Mouse (Mus musculus) liver, adult 2 months (tissue): ENCODE results near the gene Rspry1. TPM values are rescaled to one million over a fixed set of nuclear protein-coding genes. Genes with fewer than 3 reads are reported as not detected.

Experiments
- DNase-seq: peaks from one replicate; pipeline ENCODE4 v3.0.0-alpha.2; 2011; ENCODE audit warnings: low read depth, low spot score; ENCODE audit errors: extremely low read depth
- H3K27ac ChIP-seq: fragments of 200-500 bp; replicated peaks from 2 replicates; pipeline ENCODE4 v1.5.1; 2012; ENCODE audit warnings: low read depth, mild to moderate bottlenecking, control low read depth, inconsistent platforms, low read length; ENCODE audit not compliant: insufficient read depth
- H3K27me3 ChIP-seq: fragments of 200-500 bp; 2 replicates; pipeline ENCODE4 v1.6.1; 2012; ENCODE audit warnings: mild to moderate bottlenecking, moderate library complexity, low read length, inconsistent platforms; ENCODE audit not compliant: control insufficient read depth, insufficient read depth
- H3K36me3 ChIP-seq: fragments of 200-500 bp; 2 replicates; pipeline ENCODE4 v1.6.1; 2012; ENCODE audit warnings: low read length, inconsistent platforms; ENCODE audit not compliant: control insufficient read depth, insufficient read depth
- H3K4me1 ChIP-seq: fragments of 200-500 bp; 2 replicates; pipeline ENCODE4 v1.6.1; 2011; ENCODE audit warnings: low read length; ENCODE audit not compliant: control insufficient read depth, insufficient read depth
- H3K4me3 ChIP-seq: fragments of 200-500 bp; 2 replicates; pipeline ENCODE4 v1.5.1; 2011; ENCODE audit warnings: low read depth, mild to moderate bottlenecking, control low read depth, low read length, moderate library complexity; ENCODE audit not compliant: insufficient read depth
- H3K79me2 ChIP-seq: fragments of 200-500 bp; 2 replicates; pipeline ENCODE4 v1.6.1; 2012; ENCODE audit warnings: inconsistent platforms, mild to moderate bottlenecking, low read length, moderate library complexity; ENCODE audit not compliant: control insufficient read depth, insufficient read depth
- H3K9ac ChIP-seq: fragments of 200-500 bp; 2 replicates; pipeline ENCODE4 v1.6.1; 2012; ENCODE audit warnings: low read depth, mild to moderate bottlenecking, control low read depth, inconsistent platforms, low read length
- CTCF ChIP-seq: fragments of 200-500 bp; IDR thresholded peaks from 2 replicates; pipeline ENCODE4 v1.5.1; 2011; ENCODE audit warnings: low read depth, low read length, control low read depth
- POLR2A ChIP-seq: fragments of 200-500 bp; IDR thresholded peaks from 2 replicates; pipeline ENCODE4 v1.6.1; 2011; ENCODE audit warnings: low read length, control low read depth; ENCODE audit not compliant: insufficient read depth; ENCODE audit errors: extremely low read depth
- WGBS: fragments of 180-500 bp; shearing (Covaris S2); methylation state at CpG from one replicate; pipeline ENCODE4 v1.1.7; 2018; 5-methylcytosine and 5-hydroxymethylcytosine counted together
- polyA plus RNA-seq: library from polyadenylated mRNA; depleted of rRNA; stranded (reverse); fragments of >200 nt; gene quantifications from 2 replicates; pipeline ENCODE4 v1.2.3, GENCODE M21; 2012
- total RNA-seq: library from RNA; depleted of rRNA; stranded (reverse); fragments of >200 nt; gene quantifications from 2 replicates; pipeline ENCODE4 v1.2.3, GENCODE M21; 2014

The Rspry1 gene
- total and polyA plus RNA-seq, 2 experiments = 5.7 to 21.4 TPM

- WGBS = 90% methylated on average over 2 of the region's 2 CpGs
- Histone ChIP-seq H3K4me3 (no peak overlapping the region), H3K27me3 (no peaks in the 10 kb centered on the region), H3K4me1 (peaks cover 2% of the 10 kb centered on the region; the same call in 1 of the 2 replicates), H3K79me2 (no peaks in the 10 kb centered on the region), H3K36me3 (peaks cover 6% of the 10 kb centered on the region), H3K9ac (no peak overlapping the region), H3K27ac (no peak overlapping the region)
- no peak for DNase-seq
- TF ChIP-seq POLR2A (no peak), CTCF (no peak)
Measured at GRCm38 (mm10) chr8:94664722-94665121, 63.0 kb downstream of the Rspry1 start.

DNA sequence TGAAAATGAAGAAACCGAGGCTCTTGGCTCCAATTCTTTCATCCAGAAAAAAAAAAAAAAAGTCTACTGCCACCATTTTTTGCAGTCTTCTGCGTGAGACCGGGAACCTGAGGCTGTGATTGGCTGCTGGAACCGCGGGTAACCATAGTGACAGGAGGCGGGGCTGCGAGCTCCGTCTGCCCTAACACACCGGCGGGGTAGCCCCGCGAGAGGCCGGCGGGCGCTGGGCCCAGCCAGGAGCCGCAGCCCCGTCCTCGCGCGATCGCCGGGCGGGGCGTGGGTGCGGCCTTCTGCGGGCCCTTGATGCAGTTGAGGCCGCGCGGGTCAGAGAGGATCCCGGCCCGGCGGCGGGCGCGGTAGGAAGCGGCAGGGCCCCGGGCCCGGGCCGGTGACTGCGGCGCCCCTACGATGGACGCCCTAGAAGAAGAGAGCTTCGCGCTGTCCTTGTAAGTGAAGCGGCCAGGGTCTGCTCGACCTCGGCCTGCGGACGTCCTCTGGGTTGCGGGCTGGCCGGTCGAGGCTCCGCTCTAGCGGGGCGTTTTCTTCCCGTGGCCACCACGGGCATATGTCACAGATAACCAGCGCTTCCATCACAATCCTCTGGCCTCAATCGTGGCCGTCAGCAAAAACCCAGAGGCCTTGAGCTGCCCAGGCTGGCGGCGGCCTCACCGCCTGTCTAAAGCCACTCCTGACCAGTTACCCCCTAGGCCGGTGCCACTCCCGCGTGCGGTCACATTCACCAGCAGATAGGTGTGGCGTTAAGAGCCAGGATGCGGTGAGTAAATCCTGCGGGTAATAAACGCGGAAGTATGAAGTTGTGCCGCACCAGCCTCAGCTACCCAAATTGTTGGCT is 64.9 kb downstream of the Rspry1 start, which contains the start of gene Arl2bp:
Gene Arl2bp (plus strand): TSS at position 145 of the 853 bp plus-strand sequence.
- no peaks in the 10 kb centered on the region for H3K79me2 ChIP-seq
- H3K27me3 ChIP-seq = no peaks in the 10 kb centered on the region
- TF ChIP-seq POLR2A = no peak
- TF ChIP-seq CTCF = no peak
- WGBS = 2% methylated on average over 74 of the region's 74 CpGs
- H3K4me1 ChIP-seq = peaks cover 2% of the 10 kb centered on the region; the same call in 1 of the 2 replicates
- DNase-seq = peak; percentile 70
- no peak within 1 kb of the TSS for H3K27ac ChIP-seq
- peak within 1 kb of the TSS; percentile 80 for H3K4me3 ChIP-seq
- peak within 1 kb of the TSS; percentile 77 for H3K9ac ChIP-seq
- H3K36me3 ChIP-seq = no peaks in the 10 kb centered on the region

GRCm38 (mm10) chr8:94674384-94674783 is 72.6 kb downstream of the Rspry1 start:
- Histone ChIP-seq H3K27me3 (no peaks in the 10 kb centered on the region), H3K9ac (no peak overlapping the region), H3K79me2 (no peaks in the 10 kb centered on the region), H3K36me3 (peaks cover 8% of the 10 kb centered on the region; the same call in 1 of the 2 replicates), H3K4me3 (no peak overlapping the region), H3K27ac (no peak overlapping the region), H3K4me1 (no peaks in the 10 kb centered on the region)
- no peak for DNase-seq
- WGBS = 78% methylated on average over 5 of the region's 5 CpGs
- TF ChIP-seq CTCF = no peak
- no peak for TF ChIP-seq POLR2A

DNA sequence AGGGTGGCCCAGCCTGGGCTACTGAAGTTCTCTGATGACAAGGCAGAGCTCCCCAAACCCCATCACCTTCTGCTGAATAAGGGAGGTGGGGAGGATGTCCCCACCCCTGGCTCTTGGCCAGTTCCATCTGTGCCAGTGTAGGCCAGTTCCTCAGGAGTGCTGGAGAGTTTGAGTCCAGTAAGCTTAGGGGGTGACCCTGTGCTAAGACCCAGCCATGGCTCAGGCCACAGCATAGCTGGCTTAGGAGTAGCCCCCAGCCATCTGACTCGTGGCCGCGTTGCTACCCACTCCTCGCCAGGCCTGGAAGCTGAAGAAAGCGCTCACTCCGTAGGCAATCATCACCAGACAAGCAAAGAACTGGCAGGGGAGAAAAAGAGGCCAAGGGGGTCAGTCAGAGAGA is 74.2 kb downstream of the Rspry1 start:
- no peak overlapping the region for H3K4me3 ChIP-seq
- H3K27ac ChIP-seq = no peak overlapping the region
- H3K27me3 ChIP-seq = no peaks in the 10 kb centered on the region
- peaks cover 8% of the 10 kb centered on the region; the same call in 1 of the 2 replicates for H3K36me3 ChIP-seq
- H3K4me1 ChIP-seq = no peaks in the 10 kb centered on the region
- no peaks in the 10 kb centered on the region for H3K79me2 ChIP-seq
- DNase-seq = no peak
- TF ChIP-seq POLR2A = no peak
- TF ChIP-seq CTCF = no peak
- 83% methylated on average over 6 of the region's 6 CpGs for WGBS
- no peak overlapping the region for H3K9ac ChIP-seq

DNA sequence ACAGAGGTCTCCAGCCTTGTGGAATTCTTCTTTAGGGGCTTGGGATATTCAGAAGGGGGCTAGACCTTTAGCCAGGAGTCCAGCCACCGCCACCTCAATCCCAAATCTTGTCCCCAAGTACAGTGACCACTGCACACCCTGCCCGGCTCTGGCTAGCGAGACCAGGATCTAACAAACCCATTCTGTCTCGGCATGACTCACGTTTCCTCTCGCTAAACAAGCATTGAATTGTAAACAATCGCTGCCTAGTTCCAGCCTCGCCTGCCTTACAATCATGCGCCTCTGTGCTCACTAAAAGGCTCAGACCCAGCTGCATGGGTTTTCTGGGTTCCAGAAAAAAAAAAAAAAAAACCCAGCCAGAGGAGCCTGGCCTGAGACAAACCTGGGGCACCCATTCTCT is 76.8 kb downstream of the Rspry1 start:
- Histone ChIP-seq H3K9ac (no peak overlapping the region), H3K27ac (no peak overlapping the region), H3K27me3 (no peaks in the 10 kb centered on the region), H3K79me2 (peaks cover under 1% of the 10 kb centered on the region; the same call in 1 of the 2 replicates), H3K4me1 (peaks cover 5% of the 10 kb centered on the region; the same call in 1 of the 2 replicates), H3K36me3 (peaks cover 5% of the 10 kb centered on the region; the same call in 1 of the 2 replicates), H3K4me3 (no peak overlapping the region)
- TF ChIP-seq CTCF (no peak), POLR2A (no peak)
- DNase-seq = no peak
- WGBS = 19% methylated on average over 9 of the region's 9 CpGs
